Comparison of ENCODE assay signal across 15 mouse cellular contexts in the genomic region with DNA sequence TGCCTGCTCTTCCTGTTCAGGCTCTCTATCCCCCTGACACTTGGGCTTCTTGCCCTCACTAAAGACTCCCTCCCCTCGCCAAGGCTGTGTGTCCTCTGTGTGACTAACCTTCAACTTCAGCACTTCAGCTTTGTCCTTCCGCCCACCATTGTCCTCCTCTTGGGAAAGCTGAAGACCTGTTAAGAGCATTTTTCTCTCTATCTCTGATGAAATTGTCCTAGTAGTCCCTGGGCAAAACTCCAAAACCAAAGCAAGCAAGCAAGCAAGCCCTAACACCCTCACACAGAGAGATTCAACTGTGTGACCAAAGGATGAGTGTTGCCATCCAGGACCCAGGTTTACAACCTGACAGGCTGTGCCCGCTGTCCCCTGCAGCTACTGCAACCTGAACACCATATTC. TPM values are rescaled to one million over a fixed set of nuclear protein-coding genes. Genes with fewer than 3 reads are reported as not detected.
DNase-seq lines count a peak whose midpoint lies in the region; ATAC-seq lines count a peak whose summit lies in the region.
"Had no signal": no experiment of that assay in that cellular context is flagged by ENCODE, and none has a peak within 500 bp of the region (broad histone marks: within the 10 kb centered on the region; RNA-seq: fewer than 3 reads in every experiment).

No protein-coding gene starts in this region.

- WGBS in heart, embryonic 13.5 days: 64% methylated on average over 3 of the region's 3 CpGs
- 71% methylated on average over 3 of the region's 3 CpGs for WGBS in embryonic facial prominence, embryonic 11.5 days
- 61% methylated on average over 3 of the region's 3 CpGs for WGBS in limb, embryonic 11.5 days

- H3K4me3 ChIP-seq in heart, embryonic 13.5 days: no peak overlapping the region; the same call in 1 of the 2 replicates
- peak overlapping the region; percentile 3 for H3K4me3 ChIP-seq in megakaryocyte, embryonic 14.5 days (replicated peaks)
- H3K4me3 ChIP-seq in embryonic facial prominence, embryonic 11.5 days (ENCODE audit: low read depth, low read length): no peak overlapping the region; the same call in 1 of the 2 replicates
- H3K4me3 ChIP-seq in limb, embryonic 11.5 days (ENCODE audit: low read depth, low read length): peak overlapping the region; percentile 9; the same call in 1 of the 2 replicates
- H3K4me3 ChIP-seq: heart, adult 2 months; liver, embryonic 13.5 days had no signal

- H3K9ac ChIP-seq in heart, embryonic 13.5 days: peak overlapping the region; percentile 62; the same call in 1 of the 2 replicates
- peak overlapping the region; percentile 50 for H3K9ac ChIP-seq in embryonic facial prominence, embryonic 11.5 days (replicated peaks; ENCODE audit: low read length)
- 0 out of 2 replicates have a peak overlapping the region, but pooled peaks have one; percentile 2 for H3K9ac ChIP-seq in limb, embryonic 11.5 days (ENCODE audit: low read length)
- H3K9ac ChIP-seq: liver, embryonic 13.5 days had no signal

- no peaks in the 10 kb centered on the region for H3K9me3 ChIP-seq in heart, embryonic 13.5 days
- no peaks in the 10 kb centered on the region for H3K9me3 ChIP-seq in megakaryocyte, embryonic 14.5 days
- H3K9me3 ChIP-seq in embryonic facial prominence, embryonic 11.5 days (replicated peaks; ENCODE audit: control insufficient read depth, low read length): no peaks in the 10 kb centered on the region
- no peaks in the 10 kb centered on the region for H3K9me3 ChIP-seq in limb, embryonic 11.5 days (ENCODE audit: control insufficient read depth, low read length)
- H3K9me3 ChIP-seq: liver, embryonic 13.5 days had no signal

- no peak overlapping the region for H3K27ac ChIP-seq in heart, embryonic 13.5 days (replicated peaks)
- no peak overlapping the region for H3K27ac ChIP-seq in embryonic facial prominence, embryonic 11.5 days (replicated peaks; ENCODE audit: low read depth, low read length)
- no peak overlapping the region for H3K27ac ChIP-seq in limb, embryonic 11.5 days (replicated peaks; ENCODE audit: low read depth, low read length)
- H3K27ac ChIP-seq: heart, adult 2 months; liver, embryonic 13.5 days had no signal

- H3K27me3 ChIP-seq in heart, embryonic 13.5 days (replicated peaks): peaks cover 12% of the 10 kb centered on the region; the same call in 1 of the 2 replicates
- H3K27me3 ChIP-seq in megakaryocyte, embryonic 14.5 days (replicated peaks): peaks cover 85% of the 10 kb centered on the region
- H3K27me3 ChIP-seq in embryonic facial prominence, embryonic 11.5 days (ENCODE audit: control insufficient read depth, insufficient read depth, low read length): no peaks in the 10 kb centered on the region; the same call in 1 of the 2 replicates
- no peaks in the 10 kb centered on the region for H3K27me3 ChIP-seq in limb, embryonic 11.5 days (ENCODE audit: control insufficient read depth, insufficient read depth, low read length)

- no peak for ATAC-seq in heart, embryonic 13.5 days (ENCODE audit: extremely low read depth, insufficient number of reproducible peaks, low FRiP score, low TSS enrichment)
- no peak for ATAC-seq in megakaryocyte, adult 5-6 weeks (ENCODE audit: poor library complexity, severe bottlenecking)
- no peak for ATAC-seq in embryonic facial prominence, embryonic 11.5 days (replicated peaks; ENCODE audit: insufficient number of reproducible peaks, low FRiP score, low TSS enrichment, low read depth)
- ATAC-seq in limb, embryonic 11.5 days (ENCODE audit: insufficient number of reproducible peaks, low FRiP score, low TSS enrichment, low read depth): no peak
- ATAC-seq in activated CD4-positive, CD25-positive, alpha-beta regulatory T cell, adult 4 months: no peak
- no peak for ATAC-seq in megakaryocyte progenitor cell, adult 5-6 weeks (replicated peaks; ENCODE audit: poor library complexity)

- no peaks in the 10 kb centered on the region for H3K36me3 ChIP-seq in heart, embryonic 13.5 days
- H3K36me3 ChIP-seq in megakaryocyte, embryonic 14.5 days (replicated peaks; ENCODE audit: low read length): no peaks in the 10 kb centered on the region
- H3K36me3 ChIP-seq in embryonic facial prominence, embryonic 11.5 days (replicated peaks; ENCODE audit: control insufficient read depth, insufficient read depth, low read depth, low read length): no peaks in the 10 kb centered on the region
- no peaks in the 10 kb centered on the region for H3K36me3 ChIP-seq in limb, embryonic 11.5 days (ENCODE audit: control insufficient read depth, insufficient read depth, low read length)
- H3K36me3 ChIP-seq: liver, embryonic 13.5 days had no signal

- H3K4me1 ChIP-seq in heart, embryonic 13.5 days: peaks cover 19% of the 10 kb centered on the region
- peaks cover 37% of the 10 kb centered on the region for H3K4me1 ChIP-seq in megakaryocyte, embryonic 14.5 days
- H3K4me1 ChIP-seq in embryonic facial prominence, embryonic 11.5 days (ENCODE audit: control insufficient read depth, insufficient read depth, low read length): peaks cover 4% of the 10 kb centered on the region
- H3K4me1 ChIP-seq in limb, embryonic 11.5 days (ENCODE audit: control insufficient read depth, insufficient read depth, low read length): peaks cover 7% of the 10 kb centered on the region

- intact Hi-C loops in heart, postnatal 14 days (cut with DNase I): no loop called here

- peak overlapping the region; percentile 57 for H3K4me2 ChIP-seq in heart, embryonic 13.5 days
- H3K4me2 ChIP-seq in embryonic facial prominence, embryonic 11.5 days (ENCODE audit: low read depth, low read length): peak overlapping the region; percentile 33; the same call in 1 of the 2 replicates
- peak overlapping the region; percentile 26; the same call in 1 of the 2 replicates for H3K4me2 ChIP-seq in limb, embryonic 11.5 days (ENCODE audit: low read depth, severe bottlenecking)
- H3K4me2 ChIP-seq: liver, embryonic 13.5 days had no signal

- no peak for DNase-seq in heart, postnatal 14 days
- DNase-seq in embryonic facial prominence, embryonic 11.5 days (ENCODE audit: low spot score): no peak
- no peak for DNase-seq in limb, embryonic 11.5 days (ENCODE audit: low spot score)
- DNase-seq: adrenal gland, postnatal 14 days; cerebellum, adult 18-20 months; heart, adult 2 months; kidney, adult 11 months; liver, embryonic 13.5 days; midbrain, embryonic 14.5 days; thymus, postnatal 14 days had no signal

RNA-seq across cellular contexts. Expression of gene Ranbp3, which starts 9.4 kb away (rescaled TPM):
- 58.8 and 66.6 TPM in 2 replicates for polyA plus RNA-seq in heart, embryonic 13.5 days (2015; fragmentation: Nextera tagmentation; extraction: Ambion mirVana)
- 10 to 100 TPM; 41.8 to 44.7 TPM for total RNA-seq in heart, postnatal 14 days (2021)
- 73.0 and 77.5 TPM in 2 replicates for polyA plus RNA-seq in megakaryocyte, embryonic 14.5 days (2012; ENCODE audit: insufficient read depth, low replicate concordance)
- 20.2 and 25.0 TPM in 2 replicates for total RNA-seq in megakaryocyte, adult 5-6 weeks (2015)
- 52.9 and 60.9 TPM in 2 replicates for total RNA-seq in megakaryocyte, adult 5-6 weeks (2017)
- 105 and 115 TPM in 2 replicates for polyA plus RNA-seq in embryonic facial prominence, embryonic 11.5 days (2014; fragmentation: Nextera tagmentation; extraction: Ambion mirVana)
- 118 and 131 TPM in 2 replicates for polyA plus RNA-seq in limb, embryonic 11.5 days (2014; fragmentation: Nextera tagmentation; extraction: Ambion mirVana)
- 10 to 100 TPM; 40.5 to 56.7 TPM for polyA plus RNA-seq in activated CD4-positive, CD25-positive, alpha-beta regulatory T cell, adult 4 months (2017; shearing (Covaris generic))
- 24.8 and 34.3 TPM in 2 replicates for total RNA-seq in megakaryocyte progenitor cell, adult 5-6 weeks (2015)
- total RNA-seq in megakaryocyte progenitor cell, adult 5-6 weeks (2017): 63.3 and 72.8 TPM in 2 replicates

RNA-seq across cellular contexts. Expression of gene Catsperd, which starts 35.7 kb away (rescaled TPM):
- polyA plus RNA-seq in heart, embryonic 13.5 days (2015; fragmentation: Nextera tagmentation; extraction: Ambion mirVana): 0.22 and 0.40 TPM in 2 replicates
- total RNA-seq in heart, postnatal 14 days (2021): not detected
- not detected in 2 replicates for polyA plus RNA-seq in megakaryocyte, embryonic 14.5 days (2012; ENCODE audit: insufficient read depth, low replicate concordance)
- 0.18 TPM in 1 of 2 replicates, not detected in the other for total RNA-seq in megakaryocyte, adult 5-6 weeks (2015)
- not detected in 2 replicates for total RNA-seq in megakaryocyte, adult 5-6 weeks (2017)
- 0.70 and 0.71 TPM in 2 replicates for polyA plus RNA-seq in embryonic facial prominence, embryonic 11.5 days (2014; fragmentation: Nextera tagmentation; extraction: Ambion mirVana)
- polyA plus RNA-seq in limb, embryonic 11.5 days (2014; fragmentation: Nextera tagmentation; extraction: Ambion mirVana): 0.61 and 0.85 TPM in 2 replicates
- polyA plus RNA-seq in activated CD4-positive, CD25-positive, alpha-beta regulatory T cell, adult 4 months (2017; shearing (Covaris generic)): 1 to 10 TPM in 1 of 2 experiments, under 1 TPM in 1; 0.87 to 1.0 TPM
- 1.1 TPM in 1 of 2 replicates, not detected in the other for total RNA-seq in megakaryocyte progenitor cell, adult 5-6 weeks (2015)
- 0.17 and 0.51 TPM in 2 replicates for total RNA-seq in megakaryocyte progenitor cell, adult 5-6 weeks (2017)
- total RNA-seq: heart, adult 2 months had no signal

RNA-seq across cellular contexts. Expression of gene Lonp1, which starts 37.0 kb away (rescaled TPM):
- 54.4 and 58.9 TPM in 2 replicates for polyA plus RNA-seq in heart, embryonic 13.5 days (2015; fragmentation: Nextera tagmentation; extraction: Ambion mirVana)
- 100 to 1,000 TPM in 1 of 2 experiments, 10 to 100 TPM in 1; 97.3 to 104 TPM for total RNA-seq in heart, postnatal 14 days (2021)
- 35.4 and 50.4 TPM in 2 replicates for polyA plus RNA-seq in megakaryocyte, embryonic 14.5 days (2012; ENCODE audit: insufficient read depth, low replicate concordance)
- total RNA-seq in megakaryocyte, adult 5-6 weeks (2015): 9.1 TPM in 2 replicates
- total RNA-seq in megakaryocyte, adult 5-6 weeks (2017): 19.5 and 23.4 TPM in 2 replicates
- 48.3 and 49.5 TPM in 2 replicates for polyA plus RNA-seq in embryonic facial prominence, embryonic 11.5 days (2014; fragmentation: Nextera tagmentation; extraction: Ambion mirVana)
- polyA plus RNA-seq in limb, embryonic 11.5 days (2014; fragmentation: Nextera tagmentation; extraction: Ambion mirVana): 61.9 and 66.3 TPM in 2 replicates
- 1 to 10 TPM; 7.0 to 8.0 TPM for polyA plus RNA-seq in activated CD4-positive, CD25-positive, alpha-beta regulatory T cell, adult 4 months (2017; shearing (Covaris generic))
- total RNA-seq in megakaryocyte progenitor cell, adult 5-6 weeks (2015): 19.4 and 23.1 TPM in 2 replicates
- 68.8 and 83.6 TPM in 2 replicates for total RNA-seq in megakaryocyte progenitor cell, adult 5-6 weeks (2017)

RNA-seq across cellular contexts. Expression of gene Rpl36, which starts 50.4 kb away (rescaled TPM):
- polyA plus RNA-seq in heart, embryonic 13.5 days (2015; fragmentation: Nextera tagmentation; extraction: Ambion mirVana): 1,294 and 1,391 TPM in 2 replicates
- total RNA-seq in heart, postnatal 14 days (2021): 100 to 1,000 TPM; 717 to 746 TPM
- polyA plus RNA-seq in megakaryocyte, embryonic 14.5 days (2012; ENCODE audit: insufficient read depth, low replicate concordance): 9,023 and 9,040 TPM in 2 replicates
- total RNA-seq in megakaryocyte, adult 5-6 weeks (2015): 757 and 782 TPM in 2 replicates
- 1,133 and 1,354 TPM in 2 replicates for total RNA-seq in megakaryocyte, adult 5-6 weeks (2017)
- 1,376 and 1,538 TPM in 2 replicates for polyA plus RNA-seq in embryonic facial prominence, embryonic 11.5 days (2014; fragmentation: Nextera tagmentation; extraction: Ambion mirVana)
- polyA plus RNA-seq in limb, embryonic 11.5 days (2014; fragmentation: Nextera tagmentation; extraction: Ambion mirVana): 1,726 and 1,764 TPM in 2 replicates
- 1,000 to 10,000 TPM; 4,432 to 4,869 TPM for polyA plus RNA-seq in activated CD4-positive, CD25-positive, alpha-beta regulatory T cell, adult 4 months (2017; shearing (Covaris generic))
- total RNA-seq in megakaryocyte progenitor cell, adult 5-6 weeks (2015): 1,504 and 1,580 TPM in 2 replicates
- total RNA-seq in megakaryocyte progenitor cell, adult 5-6 weeks (2017): 2,239 and 2,669 TPM in 2 replicates

RNA-seq across cellular contexts. Expression of gene Ndufa11, which starts 53.9 kb away (rescaled TPM):
- polyA plus RNA-seq in heart, embryonic 13.5 days (2015; fragmentation: Nextera tagmentation; extraction: Ambion mirVana): 783 and 886 TPM in 2 replicates
- 100 to 1,000 TPM; 796 to 811 TPM for total RNA-seq in heart, postnatal 14 days (2021)
- polyA plus RNA-seq in megakaryocyte, embryonic 14.5 days (2012; ENCODE audit: insufficient read depth, low replicate concordance): 76.9 and 392 TPM in 2 replicates
- 108 and 113 TPM in 2 replicates for total RNA-seq in megakaryocyte, adult 5-6 weeks (2015)
- total RNA-seq in megakaryocyte, adult 5-6 weeks (2017): 77.8 and 92.8 TPM in 2 replicates
- 352 and 362 TPM in 2 replicates for polyA plus RNA-seq in embryonic facial prominence, embryonic 11.5 days (2014; fragmentation: Nextera tagmentation; extraction: Ambion mirVana)
- polyA plus RNA-seq in limb, embryonic 11.5 days (2014; fragmentation: Nextera tagmentation; extraction: Ambion mirVana): 413 and 428 TPM in 2 replicates
- 100 to 1,000 TPM; 272 to 279 TPM for polyA plus RNA-seq in activated CD4-positive, CD25-positive, alpha-beta regulatory T cell, adult 4 months (2017; shearing (Covaris generic))
- 102 and 151 TPM in 2 replicates for total RNA-seq in megakaryocyte progenitor cell, adult 5-6 weeks (2015)
- 92.1 and 131 TPM in 2 replicates for total RNA-seq in megakaryocyte progenitor cell, adult 5-6 weeks (2017)

Comparison
In these comparisons a context has a peak if more than half of its experiments do, and no peak if none do; other contexts are left out.
1. H3K4me3 ChIP-seq: peak in megakaryocyte, embryonic 14.5 days (single experiment) and limb, embryonic 11.5 days (single experiment); none in heart, embryonic 13.5 days (single experiment) and embryonic facial prominence, embryonic 11.5 days (single experiment).
2. H3K9ac ChIP-seq: peak in every context shown above with its lines; median percentile 62 in heart, embryonic 13.5 days; 50 in embryonic facial prominence, embryonic 11.5 days; 2 in limb, embryonic 11.5 days.
3. Peak in every context shown above with its lines, with median percentiles within 50 percentile points of each other: H3K4me2 ChIP-seq.